Mouse (Mus musculus): ENCODE data around the gene Btbd11. TPM values are rescaled to one million over a fixed set of nuclear protein-coding genes. Genes with fewer than 3 reads are reported as not detected.

The Btbd11 gene
- polyA plus RNA-seq, 1 experiment from 2014 or later = 4.7 TPM

GRCm38 (mm10) chr10:85544991-85545390 lies 158.4 kb downstream of the Btbd11 start:
- no peak overlapping the region for H3K27ac ChIP-seq (replicated peaks)
- WGBS = 63% methylated on average over 5 of the region's 5 CpGs
- DNase-seq (ENCODE audit: low spot score) = no peak
- H3K4me1 ChIP-seq = peaks cover 20% of the 10 kb centered on the region
- H3K36me3 ChIP-seq = no peaks in the 10 kb centered on the region
- no peaks in the 10 kb centered on the region for H3K9me3 ChIP-seq (replicated peaks)
- H3K4me3 ChIP-seq = no peak overlapping the region
- no peaks in the 10 kb centered on the region for H3K27me3 ChIP-seq (ENCODE audit: low read depth, poor library complexity, severe bottlenecking)

GRCm38 (mm10) chr10:85555193-85555592 lies 168.6 kb downstream of the Btbd11 start:
- WGBS = 66% methylated on average over 8 of the region's 8 CpGs
- H3K27me3 ChIP-seq (ENCODE audit: low read depth, poor library complexity, severe bottlenecking) = no peaks in the 10 kb centered on the region
- no peaks in the 10 kb centered on the region for H3K36me3 ChIP-seq
- H3K9me3 ChIP-seq (replicated peaks) = no peaks in the 10 kb centered on the region
- no peak overlapping the region for H3K4me3 ChIP-seq
- H3K27ac ChIP-seq (replicated peaks) = no peak overlapping the region
- H3K4me1 ChIP-seq = no peaks in the 10 kb centered on the region
- no peak for DNase-seq (ENCODE audit: low spot score)

GRCm38 (mm10) chr10:85561418-85561817 lies 174.8 kb downstream of the Btbd11 start:
- DNase-seq (ENCODE audit: low spot score) = no peak
- Histone ChIP-seq H3K4me3 (no peak overlapping the region), H3K4me1 (peaks cover 13% of the 10 kb centered on the region), H3K27me3 (ENCODE audit: low read depth, poor library complexity, severe bottlenecking) (no peaks in the 10 kb centered on the region), H3K36me3 (no peaks in the 10 kb centered on the region), H3K9me3 (replicated peaks) (no peaks in the 10 kb centered on the region), H3K27ac (replicated peaks) (no peak overlapping the region)
- 92% methylated on average over 14 of the region's 14 CpGs for WGBS

- Histone ChIP-seq H3K4me1 (peaks cover under 1% of the 10 kb centered on the region; the same call in 1 of the 2 replicates), H3K9me3 (replicated peaks) (peaks cover 5% of the 10 kb centered on the region; the same call in 1 of the 2 replicates), H3K27me3 (ENCODE audit: low read depth, poor library complexity, severe bottlenecking) (no peaks in the 10 kb centered on the region), H3K27ac (replicated peaks) (no peak overlapping the region), H3K4me3 (no peak overlapping the region), H3K36me3 (no peaks in the 10 kb centered on the region)
- no peak for DNase-seq (ENCODE audit: low spot score)
- 91% methylated on average over 5 of the region's 5 CpGs for WGBS
These were observed 184.8 kb downstream of the Btbd11 start for GRCm38 (mm10) chr10:85571456-85571855.

GRCm38 (mm10) chr10:85572571-85572970 lies 186.0 kb downstream of the Btbd11 start:
- 89% methylated on average over 7 of the region's 7 CpGs for WGBS
- Histone ChIP-seq H3K9me3 (replicated peaks) (peaks cover 5% of the 10 kb centered on the region; the same call in 1 of the 2 replicates), H3K4me1 (no peaks in the 10 kb centered on the region), H3K27ac (replicated peaks) (no peak overlapping the region), H3K36me3 (no peaks in the 10 kb centered on the region), H3K4me3 (no peak overlapping the region), H3K27me3 (ENCODE audit: low read depth, poor library complexity, severe bottlenecking) (no peaks in the 10 kb centered on the region)
- DNase-seq (ENCODE audit: low spot score) = no peak

GRCm38 (mm10) chr10:85577891-85578420 lies 191.3 kb downstream of the Btbd11 start:
- H3K9me3 ChIP-seq (replicated peaks) = peaks cover 5% of the 10 kb centered on the region; the same call in 1 of the 2 replicates
- DNase-seq (ENCODE audit: low spot score) = no peak
- no peaks in the 10 kb centered on the region for H3K27me3 ChIP-seq (ENCODE audit: low read depth, poor library complexity, severe bottlenecking)
- 88% methylated on average over 6 of the region's 6 CpGs for WGBS
- H3K36me3 ChIP-seq = no peaks in the 10 kb centered on the region
- H3K4me1 ChIP-seq = no peaks in the 10 kb centered on the region
- no peak overlapping the region for H3K4me3 ChIP-seq
- no peak overlapping the region for H3K27ac ChIP-seq (replicated peaks)

GRCm38 (mm10) chr10:85578571-85579465 lies 192.2 kb downstream of the Btbd11 start:
- no peak for DNase-seq (ENCODE audit: low spot score)

GRCm38 (mm10) chr10:85587758-85588157 lies 201.1 kb downstream of the Btbd11 start:
- Histone ChIP-seq H3K9me3 (replicated peaks) (no peaks in the 10 kb centered on the region), H3K27ac (replicated peaks) (no peak overlapping the region), H3K4me3 (no peak overlapping the region), H3K4me1 (peaks cover 7% of the 10 kb centered on the region), H3K36me3 (no peaks in the 10 kb centered on the region), H3K27me3 (ENCODE audit: low read depth, poor library complexity, severe bottlenecking) (no peaks in the 10 kb centered on the region)
- no peak for DNase-seq (ENCODE audit: low spot score)
- WGBS = 93% methylated on average over 3 of the region's 3 CpGs

More at GRCm38 (mm10) chr10:85578571-85579465, 192.2 kb downstream of the Btbd11 start:
- Histone ChIP-seq H3K4me1 (no peaks in the 10 kb centered on the region), H3K36me3 (no peaks in the 10 kb centered on the region), H3K27ac (replicated peaks) (no peak overlapping the region), H3K9me3 (replicated peaks) (no peaks in the 10 kb centered on the region), H3K27me3 (ENCODE audit: low read depth, poor library complexity, severe bottlenecking) (no peaks in the 10 kb centered on the region), H3K4me3 (no peak overlapping the region)
- WGBS = 86% methylated on average over 13 of the region's 13 CpGs

GRCm38 (mm10) chr10:85590043-85590442 lies 203.4 kb downstream of the Btbd11 start:
- Histone ChIP-seq H3K27me3 (ENCODE audit: low read depth, poor library complexity, severe bottlenecking) (no peaks in the 10 kb centered on the region), H3K9me3 (replicated peaks) (no peaks in the 10 kb centered on the region), H3K36me3 (no peaks in the 10 kb centered on the region), H3K4me1 (peaks cover 7% of the 10 kb centered on the region), H3K27ac (replicated peaks) (no peak overlapping the region), H3K4me3 (no peak overlapping the region)
- no peak for DNase-seq (ENCODE audit: low spot score)
- WGBS = 96% methylated on average over 2 of the region's 2 CpGs

- H3K9me3 ChIP-seq (replicated peaks) = no peaks in the 10 kb centered on the region
- H3K27ac ChIP-seq (replicated peaks) = no peak overlapping the region
- no peaks in the 10 kb centered on the region for H3K27me3 ChIP-seq (ENCODE audit: low read depth, poor library complexity, severe bottlenecking)
- 85% methylated on average over 2 of the region's 2 CpGs for WGBS
- no peak overlapping the region for H3K4me3 ChIP-seq
- H3K36me3 ChIP-seq = no peaks in the 10 kb centered on the region
- no peak for DNase-seq (ENCODE audit: low spot score)
- peaks cover 7% of the 10 kb centered on the region for H3K4me1 ChIP-seq
These were observed 204.7 kb downstream of the Btbd11 start for GRCm38 (mm10) chr10:85591296-85591695.

GRCm38 (mm10) chr10:85591986-85592385 lies 205.4 kb downstream of the Btbd11 start:
- Histone ChIP-seq H3K27me3 (ENCODE audit: low read depth, poor library complexity, severe bottlenecking) (no peaks in the 10 kb centered on the region), H3K36me3 (no peaks in the 10 kb centered on the region), H3K9me3 (replicated peaks) (no peaks in the 10 kb centered on the region), H3K4me3 (no peak overlapping the region), H3K27ac (replicated peaks) (no peak overlapping the region), H3K4me1 (peaks cover 7% of the 10 kb centered on the region)
- no peak for DNase-seq (ENCODE audit: low spot score)
- WGBS = 51% methylated on average over 6 of the region's 6 CpGs

- Histone ChIP-seq H3K4me3 (no peak overlapping the region), H3K27me3 (ENCODE audit: low read depth, poor library complexity, severe bottlenecking) (peaks cover 14% of the 10 kb centered on the region), H3K4me1 (peaks cover 23% of the 10 kb centered on the region), H3K27ac (replicated peaks) (no peak overlapping the region), H3K9me3 (replicated peaks) (no peaks in the 10 kb centered on the region), H3K36me3 (no peaks in the 10 kb centered on the region)
- no peak for DNase-seq (ENCODE audit: low spot score)
- WGBS = 86% methylated on average over 5 of the region's 5 CpGs
These were observed 209.7 kb downstream of the Btbd11 start for GRCm38 (mm10) chr10:85596301-85596700.

GRCm38 (mm10) chr10:85598093-85598599 lies 211.5 kb downstream of the Btbd11 start:
- H3K36me3 ChIP-seq = no peaks in the 10 kb centered on the region
- peak overlapping the region; percentile 67 for H3K4me3 ChIP-seq
- peaks cover 14% of the 10 kb centered on the region for H3K27me3 ChIP-seq (ENCODE audit: low read depth, poor library complexity, severe bottlenecking)
- peaks cover 16% of the 10 kb centered on the region for H3K4me1 ChIP-seq
- H3K27ac ChIP-seq (replicated peaks) = peak overlapping the region; percentile 87
- DNase-seq (ENCODE audit: low spot score) = no peak
- WGBS = 55% methylated on average over 9 of the region's 9 CpGs
- H3K9me3 ChIP-seq (replicated peaks) = no peaks in the 10 kb centered on the region
